Mouse (Mus musculus): ENCODE measurements around the gene Prdm10. TPM values are rescaled to one million over a fixed set of nuclear protein-coding genes. Genes with fewer than 3 reads are reported as not detected.

The Prdm10 gene
- polyA plus RNA-seq, 1 experiment from 2014 or later, result 10.1 TPM

GRCm38 (mm10) chr9:31385947-31386354 lies 105.6 kb downstream of the Prdm10 start, which contains the start of gene Nfrkb:
Gene Nfrkb, plus strand, starts transcription at chr9:31386192.
- Histone ChIP-seq H3K27me3 (peaks cover 4% of the 10 kb centered on the region), H3K4me2 (replicated peaks) (peak within 1 kb of the TSS; percentile 58), H3K36me3 (peaks cover 17% of the 10 kb centered on the region), H3K27ac (replicated peaks) (peak within 1 kb of the TSS; percentile 54; the same call in 1 of the 2 replicates), H3K9me3 (no peaks in the 10 kb centered on the region), H3K4me3 (peak within 1 kb of the TSS; percentile 90), H3K9ac (replicated peaks) (peak within 1 kb of the TSS; percentile 91), H3K4me1 (peaks cover 17% of the 10 kb centered on the region)
- WGBS, result under 1% methylated on average over 42 of the region's 46 CpGs
- peak; percentile 99 for ATAC-seq (ENCODE audit: low FRiP score, low read depth)

DNA sequence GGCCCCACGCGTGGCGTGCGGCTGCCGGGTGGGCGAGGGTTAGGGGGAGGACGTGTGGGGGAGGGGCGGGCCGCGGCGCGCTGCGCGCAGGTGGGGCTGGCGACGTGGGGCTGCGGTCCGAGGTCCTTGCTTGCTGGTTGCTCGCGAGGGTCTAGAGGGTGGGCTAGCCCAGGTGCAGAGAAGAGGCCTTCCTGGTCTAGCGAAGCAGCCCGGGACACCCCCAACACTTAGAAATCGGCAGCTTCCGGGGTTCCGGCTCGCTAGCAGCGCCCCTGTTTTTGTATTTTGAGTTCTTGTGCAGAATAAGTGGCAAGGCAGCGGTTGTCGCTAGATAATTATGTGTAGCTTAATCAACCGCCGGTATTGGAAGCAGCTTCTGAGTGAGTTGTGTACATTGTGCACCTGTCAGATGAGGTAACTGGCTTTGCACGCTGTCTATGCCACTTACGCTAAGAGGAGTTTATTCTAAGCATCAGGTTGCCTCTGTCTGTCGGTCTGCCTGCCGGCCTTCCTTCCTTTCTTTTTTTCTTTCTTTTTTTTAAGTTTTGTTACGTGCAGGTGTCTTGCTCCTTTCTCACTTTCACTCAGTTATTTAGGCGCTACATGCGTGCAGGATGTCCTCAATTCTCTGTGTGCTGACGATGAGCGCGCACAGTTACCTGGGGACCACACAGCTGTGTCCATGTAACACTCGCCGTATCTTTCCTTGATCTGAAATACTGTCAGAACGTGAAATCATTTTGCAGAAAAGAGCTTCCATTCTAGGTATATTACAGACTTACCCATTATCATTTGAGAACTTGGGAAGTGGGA lies 106.2 kb downstream of the Prdm10 start:
- H3K9ac ChIP-seq (replicated peaks), result peak overlapping the region; percentile 91
- peaks cover 23% of the 10 kb centered on the region for H3K36me3 ChIP-seq
- WGBS, result 12% methylated on average over 43 of the region's 44 CpGs
- no peaks in the 10 kb centered on the region for H3K9me3 ChIP-seq
- peak overlapping the region; percentile 58 for H3K4me2 ChIP-seq (replicated peaks)
- H3K27me3 ChIP-seq, result peaks cover 4% of the 10 kb centered on the region
- peak overlapping the region; percentile 90 for H3K4me3 ChIP-seq
- ATAC-seq (ENCODE audit: low FRiP score, low read depth), result peak; percentile 82
- peaks cover 17% of the 10 kb centered on the region for H3K4me1 ChIP-seq
- H3K27ac ChIP-seq (replicated peaks), result peak overlapping the region; percentile 54; the same call in 1 of the 2 replicates

- peak overlapping the region; percentile 58 for H3K4me2 ChIP-seq (replicated peaks)
- H3K9ac ChIP-seq (replicated peaks), result no peak overlapping the region; the same call in 1 of the 2 replicates
- H3K4me3 ChIP-seq, result peak overlapping the region; percentile 90
- peaks cover 4% of the 10 kb centered on the region for H3K27me3 ChIP-seq
- peaks cover 17% of the 10 kb centered on the region for H3K4me1 ChIP-seq
- H3K27ac ChIP-seq (replicated peaks), result no peak overlapping the region
- WGBS, result 92% methylated on average over 5 of the region's 5 CpGs
- H3K36me3 ChIP-seq, result peaks cover 30% of the 10 kb centered on the region
- no peaks in the 10 kb centered on the region for H3K9me3 ChIP-seq
- no peak for ATAC-seq (ENCODE audit: low FRiP score, low read depth)
Measured at GRCm38 (mm10) chr9:31387206-31387605, 106.9 kb downstream of the Prdm10 start.

GRCm38 (mm10) chr9:31400441-31400840 lies 120.1 kb downstream of the Prdm10 start:
- H3K4me1 ChIP-seq, result no peaks in the 10 kb centered on the region
- 58% methylated on average over 4 of the region's 4 CpGs for WGBS
- no peak overlapping the region for H3K4me2 ChIP-seq (replicated peaks)
- peaks cover 99% of the 10 kb centered on the region for H3K36me3 ChIP-seq
- H3K27me3 ChIP-seq, result no peaks in the 10 kb centered on the region
- no peak overlapping the region for H3K27ac ChIP-seq (replicated peaks)
- ATAC-seq (ENCODE audit: low FRiP score, low read depth), result no peak
- no peak overlapping the region for H3K4me3 ChIP-seq
- H3K9me3 ChIP-seq, result no peaks in the 10 kb centered on the region
- H3K9ac ChIP-seq (replicated peaks), result no peak overlapping the region

- H3K4me3 ChIP-seq, result no peak overlapping the region
- no peaks in the 10 kb centered on the region for H3K4me1 ChIP-seq
- no peaks in the 10 kb centered on the region for H3K27me3 ChIP-seq
- H3K9me3 ChIP-seq, result no peaks in the 10 kb centered on the region
- peaks cover 91% of the 10 kb centered on the region for H3K36me3 ChIP-seq
- H3K9ac ChIP-seq (replicated peaks), result no peak overlapping the region
- H3K27ac ChIP-seq (replicated peaks), result no peak overlapping the region
- no peak for ATAC-seq (ENCODE audit: low FRiP score, low read depth)
- H3K4me2 ChIP-seq (replicated peaks), result no peak overlapping the region
- 94% methylated on average over 2 of the region's 2 CpGs for WGBS
Measured at GRCm38 (mm10) chr9:31404311-31404710, 124.0 kb downstream of the Prdm10 start.

DNA sequence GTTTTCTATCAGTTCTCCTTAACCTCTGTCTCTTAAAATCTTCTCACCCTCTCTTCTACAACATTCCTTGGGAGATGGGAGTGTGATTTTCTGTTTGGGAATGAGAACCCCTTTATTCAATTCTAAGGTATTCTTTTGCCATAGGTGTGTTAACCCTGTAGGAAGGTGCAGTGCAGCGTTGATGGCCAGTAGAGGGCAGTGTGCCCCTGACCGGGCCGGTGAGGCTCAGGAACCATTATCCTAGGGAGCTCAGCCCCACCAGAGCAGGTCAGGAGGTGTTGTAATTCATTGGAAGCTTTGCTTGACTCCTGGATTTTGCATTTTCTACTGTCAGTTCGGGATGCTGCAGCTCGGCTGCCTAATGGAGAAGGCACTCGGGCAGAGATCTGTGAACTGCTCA lies 124.9 kb downstream of the Prdm10 start:
- 63% methylated on average over 6 of the region's 6 CpGs for WGBS
- peaks cover 91% of the 10 kb centered on the region for H3K36me3 ChIP-seq
- no peak for ATAC-seq (ENCODE audit: low FRiP score, low read depth)

GRCm38 (mm10) chr9:31412165-31412564 lies 131.8 kb downstream of the Prdm10 start:
- Histone ChIP-seq H3K4me3 (no peak overlapping the region), H3K9ac (replicated peaks) (no peak overlapping the region), H3K36me3 (peaks cover 89% of the 10 kb centered on the region), H3K27ac (replicated peaks) (no peak overlapping the region), H3K27me3 (no peaks in the 10 kb centered on the region), H3K9me3 (no peaks in the 10 kb centered on the region), H3K4me2 (replicated peaks) (no peak overlapping the region), H3K4me1 (no peaks in the 10 kb centered on the region)
- WGBS, result 94% methylated on average over 4 of the region's 4 CpGs
- no peak for ATAC-seq (ENCODE audit: low FRiP score, low read depth)

More for the DNA sequence above, 124.9 kb downstream of the Prdm10 start:
- H3K4me2 ChIP-seq (replicated peaks), result no peak overlapping the region
- no peak overlapping the region for H3K27ac ChIP-seq (replicated peaks)
- H3K4me3 ChIP-seq, result no peak overlapping the region
- H3K4me1 ChIP-seq, result no peaks in the 10 kb centered on the region
- no peak overlapping the region for H3K9ac ChIP-seq (replicated peaks)
- no peaks in the 10 kb centered on the region for H3K9me3 ChIP-seq
- no peaks in the 10 kb centered on the region for H3K27me3 ChIP-seq

DNA sequence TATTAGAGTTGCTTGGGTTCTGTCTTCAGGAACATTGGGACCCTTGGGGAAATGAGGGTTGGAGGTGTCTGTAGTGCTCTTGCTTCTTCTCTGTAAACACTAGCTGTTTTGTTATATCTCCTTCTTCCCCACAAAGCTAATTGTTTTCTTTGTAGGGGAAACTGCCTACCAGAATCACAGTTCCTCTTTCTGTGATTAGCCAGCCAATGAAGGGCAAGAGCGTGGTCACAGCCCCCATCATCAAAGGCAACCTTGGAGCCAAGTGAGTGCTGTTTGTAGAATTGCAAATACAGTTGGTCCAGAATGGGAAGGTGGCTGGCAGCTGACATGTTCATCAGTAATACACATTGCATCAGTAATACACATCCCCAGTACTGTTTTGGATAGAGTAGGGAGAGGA lies 138.5 kb downstream of the Prdm10 start:
- WGBS, result 83% methylated on average over 1 of the region's 1 CpGs
- H3K4me2 ChIP-seq (replicated peaks), result no peak overlapping the region
- H3K36me3 ChIP-seq, result peaks cover 85% of the 10 kb centered on the region
- no peak for ATAC-seq (ENCODE audit: low FRiP score, low read depth)
- no peaks in the 10 kb centered on the region for H3K27me3 ChIP-seq
- no peaks in the 10 kb centered on the region for H3K9me3 ChIP-seq
- no peaks in the 10 kb centered on the region for H3K4me1 ChIP-seq
- H3K9ac ChIP-seq (replicated peaks), result no peak overlapping the region
- no peak overlapping the region for H3K27ac ChIP-seq (replicated peaks)
- H3K4me3 ChIP-seq, result no peak overlapping the region

DNA sequence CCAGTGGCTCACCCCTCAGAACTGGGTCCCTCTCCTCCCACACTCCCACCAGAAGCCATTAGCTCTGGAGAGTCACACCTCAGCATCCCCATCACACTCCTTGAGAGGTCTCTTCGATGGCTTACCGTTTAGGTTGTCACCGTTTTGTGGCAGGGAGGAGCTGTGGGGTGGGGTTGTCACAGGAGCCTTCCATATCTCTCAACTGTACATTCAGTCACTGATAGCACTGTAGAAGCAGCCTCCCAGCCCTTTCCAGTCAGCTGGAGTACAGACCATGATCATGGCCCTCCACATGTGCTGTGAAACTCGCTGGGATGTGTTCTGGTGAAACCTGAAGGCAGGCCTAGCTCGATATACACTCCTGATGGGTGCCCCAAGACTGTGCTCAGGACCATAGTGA lies 141.8 kb downstream of the Prdm10 start:
- WGBS, result 93% methylated on average over 5 of the region's 5 CpGs
- no peaks in the 10 kb centered on the region for H3K4me1 ChIP-seq

GRCm38 (mm10) chr9:31428971-31429370 lies 148.6 kb downstream of the Prdm10 start:
- ATAC-seq (ENCODE audit: low FRiP score, low read depth), result no peak

More for the DNA sequence above, 141.8 kb downstream of the Prdm10 start:
- ATAC-seq (ENCODE audit: low FRiP score, low read depth), result no peak
- no peaks in the 10 kb centered on the region for H3K27me3 ChIP-seq
- no peak overlapping the region for H3K9ac ChIP-seq (replicated peaks)
- no peak overlapping the region for H3K4me2 ChIP-seq (replicated peaks)
- H3K36me3 ChIP-seq, result peaks cover 56% of the 10 kb centered on the region
- no peak overlapping the region for H3K27ac ChIP-seq (replicated peaks)
- no peak overlapping the region for H3K4me3 ChIP-seq
- no peaks in the 10 kb centered on the region for H3K9me3 ChIP-seq

DNA sequence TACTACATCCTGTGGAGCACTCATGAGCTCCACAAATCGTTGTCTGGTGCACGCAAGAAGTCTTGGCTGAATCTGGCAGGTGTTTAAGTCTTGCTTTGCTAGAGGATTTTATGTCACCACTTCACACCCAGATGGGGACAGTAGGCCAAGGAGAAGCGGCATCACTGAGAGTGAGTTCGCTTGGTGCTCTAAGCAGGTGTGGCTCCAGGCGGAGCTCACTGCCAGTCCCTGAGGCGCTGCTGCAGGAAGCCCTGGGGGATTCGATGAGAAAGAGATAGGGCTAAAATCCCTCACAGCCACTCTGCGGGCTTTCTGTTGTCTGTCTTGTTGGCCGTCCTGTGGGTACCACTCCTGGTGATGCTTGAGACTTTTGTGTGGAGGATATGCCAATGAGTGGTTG lies 149.7 kb downstream of the Prdm10 start:
- no peaks in the 10 kb centered on the region for H3K9me3 ChIP-seq
- H3K9ac ChIP-seq (replicated peaks), result no peak overlapping the region
- no peak overlapping the region for H3K4me2 ChIP-seq (replicated peaks)
- no peaks in the 10 kb centered on the region for H3K4me1 ChIP-seq
- 73% methylated on average over 9 of the region's 9 CpGs for WGBS
- H3K36me3 ChIP-seq, result no peaks in the 10 kb centered on the region
- no peaks in the 10 kb centered on the region for H3K27me3 ChIP-seq
- no peak overlapping the region for H3K27ac ChIP-seq (replicated peaks)
- no peak overlapping the region for H3K4me3 ChIP-seq
- ATAC-seq (ENCODE audit: low FRiP score, low read depth), result no peak

More at GRCm38 (mm10) chr9:31428971-31429370, 148.6 kb downstream of the Prdm10 start:
- no peak overlapping the region for H3K27ac ChIP-seq (replicated peaks)
- H3K36me3 ChIP-seq, result peaks cover under 1% of the 10 kb centered on the region
- no peak overlapping the region for H3K9ac ChIP-seq (replicated peaks)
- no peaks in the 10 kb centered on the region for H3K9me3 ChIP-seq
- whole genome bisulfite sequencing, result 92% methylated on average over 7 of the region's 7 CpGs
- no peak overlapping the region for H3K4me3 ChIP-seq
- no peak overlapping the region for H3K4me2 ChIP-seq (replicated peaks)
- no peaks in the 10 kb centered on the region for H3K4me1 ChIP-seq
- H3K27me3 ChIP-seq, result no peaks in the 10 kb centered on the region

Data from midbrain, embryonic 12.5 days (tissue).